Mouse (Mus musculus) embryonic facial prominence, embryonic 12.5 days (tissue): ENCODE measurements around the gene Sap30l. TPM values are rescaled to one million over a fixed set of nuclear protein-coding genes. Genes with fewer than 3 reads are reported as not detected.

Experiments
- ATAC-seq: fragments of 200-750 bp; cut with Nextera tagmentation; 2 replicates; pipeline ENCODE4 v1.8.0; 2017; ENCODE audit not compliant: insufficient number of reproducible peaks, insufficient read depth, low FRiP score, low TSS enrichment
- H3K27ac ChIP-seq: fragments of 300-500 bp; sonication (generic); 2 replicates; pipeline ENCODE4 v1.5.1; 2016; ENCODE audit warnings: mild to moderate bottlenecking
- H3K27me3 ChIP-seq: fragments of 300-500 bp; sonication (generic); 2 replicates; pipeline ENCODE4 v1.6.1; 2016; ENCODE audit warnings: mild to moderate bottlenecking, moderate library complexity
- H3K36me3 ChIP-seq: fragments of 300-500 bp; sonication (generic); 2 replicates; pipeline ENCODE4 v1.6.1; 2016; ENCODE audit warnings: mild to moderate bottlenecking
- H3K4me1 ChIP-seq: fragments of 300-500 bp; sonication (generic); 2 replicates; pipeline ENCODE4 v1.6.1; 2016
- H3K4me2 ChIP-seq: fragments of 300-500 bp; sonication (generic); replicated peaks from 2 replicates; pipeline ENCODE4 v1.6.1; 2016; ENCODE audit warnings: mild to moderate bottlenecking, moderate library complexity
- H3K4me3 ChIP-seq: fragments of 300-500 bp; sonication (generic); 2 replicates; pipeline ENCODE4 v1.5.1; 2016; ENCODE audit warnings: mild to moderate bottlenecking
- H3K9ac ChIP-seq: fragments of 300-500 bp; sonication (generic); 2 replicates; pipeline ENCODE4 v1.6.1; 2016; ENCODE audit warnings: mild to moderate bottlenecking, moderate library complexity
- H3K9me3 ChIP-seq: fragments of 300-500 bp; sonication (generic); 2 replicates; pipeline ENCODE4 v1.6.1; 2016; ENCODE audit warnings: mild to moderate bottlenecking, moderate library complexity
- WGBS: fragments of 180-500 bp; shearing (Covaris S2); methylation state at CpG from one replicate; pipeline ENCODE4 v1.1.7; 2016; 5-methylcytosine and 5-hydroxymethylcytosine counted together
- polyA plus RNA-seq: library from polyadenylated mRNA; unstranded; fragments of >200 nt; fragmentation: Nextera tagmentation; extraction: Ambion mirVana; gene quantifications from 2 replicates; pipeline ENCODE4 v1.2.1, GENCODE M21; 2016

Gene Sap30l
- polyA plus RNA-seq, 1 experiment from 2014 or later: 22.8 TPM

DNA sequence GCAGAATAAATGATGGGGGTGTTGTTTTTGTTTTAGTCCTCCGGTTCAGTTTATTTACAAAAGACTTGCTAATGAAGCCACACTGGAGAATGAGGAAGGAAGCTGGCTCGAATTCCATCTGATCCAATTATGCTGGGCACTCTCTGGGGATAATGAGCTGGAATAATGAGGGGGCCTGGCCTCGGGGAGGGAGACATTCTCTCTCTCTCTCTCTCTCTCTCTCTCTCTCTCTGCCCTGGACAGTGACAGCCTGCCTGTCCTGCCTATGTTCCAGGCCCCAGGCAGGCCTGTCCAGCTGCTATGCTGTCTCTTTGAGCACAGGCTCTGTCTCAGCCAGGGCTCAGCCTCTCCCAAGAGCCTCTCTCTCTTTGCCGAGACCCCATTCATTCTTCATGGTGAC, 27.5 kb upstream of the Sap30l start:
- WGBS: 3% methylated on average over 4 of the region's 4 CpGs
- Histone ChIP-seq H3K27ac (no peak overlapping the region), H3K4me3 (no peak overlapping the region), H3K27me3 (no peaks in the 10 kb centered on the region), H3K9ac (no peak overlapping the region), H3K36me3 (peaks cover 14% of the 10 kb centered on the region), H3K4me1 (peaks cover 14% of the 10 kb centered on the region; the same call in 1 of the 2 replicates), H3K4me2 (no peak overlapping the region), H3K9me3 (no peaks in the 10 kb centered on the region)
- no peak for ATAC-seq

DNA sequence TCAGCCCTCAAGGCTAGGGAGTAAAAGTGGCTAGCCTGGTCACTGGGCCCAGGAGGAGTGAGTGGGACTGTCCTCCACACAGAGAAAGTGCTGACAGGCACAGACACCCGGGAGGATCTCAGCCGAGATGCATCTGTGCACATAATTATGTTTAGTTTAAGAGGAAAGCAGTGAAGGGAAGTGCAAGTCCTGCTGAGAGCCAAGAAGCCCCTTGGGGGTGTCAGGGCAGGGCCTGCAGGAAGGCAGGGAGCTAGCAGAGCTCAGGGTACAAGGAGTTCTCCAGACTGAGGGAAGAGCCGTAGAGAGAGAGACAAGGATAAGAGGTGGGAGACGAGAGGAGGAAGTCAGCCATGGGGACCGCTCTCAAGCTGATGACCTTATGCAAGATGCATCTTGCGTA, 25.6 kb upstream of the Sap30l start:
- H3K9me3 ChIP-seq: no peaks in the 10 kb centered on the region
- H3K27me3 ChIP-seq: no peaks in the 10 kb centered on the region
- no peak overlapping the region for H3K9ac ChIP-seq
- H3K4me1 ChIP-seq: peaks cover 14% of the 10 kb centered on the region; the same call in 1 of the 2 replicates
- no peak overlapping the region for H3K4me2 ChIP-seq
- WGBS: 61% methylated on average over 6 of the region's 6 CpGs
- no peak overlapping the region for H3K4me3 ChIP-seq
- peaks cover 1% of the 10 kb centered on the region for H3K36me3 ChIP-seq
- no peak overlapping the region for H3K27ac ChIP-seq
- ATAC-seq: no peak

DNA sequence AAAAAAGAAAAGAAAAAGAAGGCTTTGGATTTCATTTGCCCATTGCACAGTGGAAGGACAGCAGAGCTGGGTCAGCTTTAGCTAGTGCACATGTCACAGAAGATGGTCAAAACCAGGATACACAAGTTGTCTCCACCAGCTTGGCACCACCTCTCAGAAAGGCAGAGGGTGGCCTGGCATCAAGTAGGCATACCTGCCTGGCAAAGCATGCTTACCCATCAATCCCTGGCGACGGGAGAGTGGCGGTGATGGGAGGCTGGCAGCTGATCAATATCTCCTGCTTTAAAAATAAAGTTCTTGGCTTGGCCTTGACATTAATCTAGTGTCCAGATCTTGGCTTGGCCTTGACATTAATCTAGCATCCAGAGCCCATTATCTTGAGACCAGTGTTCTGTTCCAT, 24.9 kb upstream of the Sap30l start:
- H3K27me3 ChIP-seq: no peaks in the 10 kb centered on the region
- H3K9me3 ChIP-seq: no peaks in the 10 kb centered on the region
- no peak overlapping the region for H3K4me3 ChIP-seq
- no peak for ATAC-seq
- 92% methylated on average over 3 of the region's 3 CpGs for WGBS
- no peak overlapping the region for H3K4me2 ChIP-seq
- peaks cover 14% of the 10 kb centered on the region; the same call in 1 of the 2 replicates for H3K4me1 ChIP-seq
- 0 out of 2 replicates have a peak, but pooled peaks cover 3% of the 10 kb centered on the region for H3K36me3 ChIP-seq
- no peak overlapping the region for H3K9ac ChIP-seq
- no peak overlapping the region for H3K27ac ChIP-seq

DNA sequence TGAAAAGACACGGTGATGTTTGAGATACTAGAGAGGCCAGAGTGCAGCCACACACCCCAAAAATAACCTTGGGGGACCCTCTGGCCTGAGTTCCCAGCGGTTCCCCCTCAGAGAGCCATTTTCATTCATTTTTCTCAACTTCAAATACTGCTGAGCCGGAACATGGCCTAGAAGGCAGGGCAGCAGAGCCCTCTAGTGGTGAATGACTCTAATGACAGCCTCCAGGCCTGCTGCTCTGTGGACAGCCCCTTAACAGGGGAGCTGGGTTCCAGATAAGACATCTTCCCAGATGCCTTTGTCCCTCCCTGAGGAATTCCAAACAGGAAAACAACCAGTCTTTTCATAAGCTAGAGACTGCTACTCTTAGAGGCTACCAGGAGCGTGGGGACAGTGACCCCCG, 23.1 kb upstream of the Sap30l start:
- Histone ChIP-seq H3K4me3 (no peak overlapping the region), H3K4me1 (peaks cover 9% of the 10 kb centered on the region; the same call in 1 of the 2 replicates), H3K9ac (no peak overlapping the region), H3K4me2 (no peak overlapping the region), H3K9me3 (no peaks in the 10 kb centered on the region), H3K36me3 (peaks cover 8% of the 10 kb centered on the region; the same call in 1 of the 2 replicates), H3K27me3 (no peaks in the 10 kb centered on the region), H3K27ac (no peak overlapping the region)
- 16% methylated on average over 5 of the region's 5 CpGs for whole genome bisulfite sequencing
- no peak for ATAC-seq

DNA sequence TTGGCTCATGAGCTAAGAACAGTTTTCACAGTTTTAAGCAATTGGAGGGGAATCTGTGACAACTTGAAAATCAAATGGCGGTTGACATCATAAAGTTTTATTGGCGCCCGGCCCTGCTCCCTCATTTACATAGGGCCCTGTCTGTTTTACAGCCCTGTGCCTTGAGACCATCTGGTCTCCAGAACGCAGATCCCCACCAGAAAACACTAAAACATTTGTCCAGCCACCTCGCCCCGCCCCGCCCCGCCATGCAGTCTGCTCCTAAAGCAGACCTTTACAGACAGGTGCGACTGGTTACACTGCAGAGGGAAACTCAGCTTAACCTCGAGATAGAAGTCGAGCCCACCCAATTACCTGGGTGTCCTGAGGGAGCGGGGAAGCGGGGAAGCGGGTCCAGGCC, 21.6 kb upstream of the Sap30l start:
- Histone ChIP-seq H3K27ac (no peak overlapping the region), H3K4me1 (no peaks in the 10 kb centered on the region), H3K36me3 (peaks cover 14% of the 10 kb centered on the region), H3K9me3 (no peaks in the 10 kb centered on the region), H3K4me3 (no peak overlapping the region), H3K4me2 (no peak overlapping the region), H3K9ac (no peak overlapping the region), H3K27me3 (no peaks in the 10 kb centered on the region)
- 76% methylated on average over 14 of the region's 14 CpGs for WGBS
- no peak for ATAC-seq

DNA sequence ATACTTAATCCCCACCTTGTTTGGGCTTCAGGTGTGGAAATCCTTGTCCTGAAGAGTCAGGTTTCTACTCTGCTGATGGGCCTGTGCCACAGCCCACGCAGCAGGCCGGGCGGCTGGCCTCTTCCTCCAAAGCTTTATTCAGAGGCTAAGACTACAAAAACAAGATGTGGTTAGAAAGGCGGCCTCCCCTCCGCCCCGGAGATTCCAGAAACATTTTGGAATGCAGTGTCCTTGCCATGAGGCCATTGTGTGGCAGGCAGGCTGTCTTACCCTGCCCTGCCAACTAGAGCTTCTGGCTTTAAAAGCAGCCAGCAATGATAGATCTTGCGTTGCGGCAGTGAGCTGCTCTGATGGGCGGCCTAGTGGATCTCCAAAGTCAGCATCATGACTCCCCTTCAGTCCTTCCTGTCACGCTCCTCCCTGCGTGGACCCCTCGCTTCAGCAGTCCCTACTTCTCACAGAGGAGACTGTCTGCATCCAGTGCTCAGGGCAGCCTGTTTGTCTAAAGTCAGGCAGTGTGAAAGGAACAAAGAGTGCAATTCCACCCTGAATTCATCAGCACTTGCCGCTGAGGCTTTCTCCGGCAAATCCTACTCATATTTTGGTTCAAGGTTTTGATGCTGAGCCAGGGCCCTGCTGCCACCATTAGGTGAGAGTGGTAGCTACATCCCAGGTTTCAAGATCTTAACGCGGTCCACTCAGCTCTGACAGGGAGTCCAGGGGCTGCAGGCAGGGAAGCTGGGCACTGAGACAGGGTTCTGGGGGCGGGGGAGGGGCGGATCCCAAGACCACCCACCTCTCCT, 14.6 kb upstream of the Sap30l start:
- Histone ChIP-seq H3K4me2 (no peak overlapping the region; the same call in 1 of the 2 replicates), H3K9ac (0 out of 2 replicates have a peak overlapping the region, but pooled peaks have one; percentile 8), H3K4me3 (no peak overlapping the region), H3K36me3 (peaks cover 11% of the 10 kb centered on the region), H3K27ac (peak overlapping the region; percentile 36; the same call in 1 of the 2 replicates), H3K4me1 (0 out of 2 replicates have a peak, but pooled peaks cover 10% of the 10 kb centered on the region), H3K9me3 (no peaks in the 10 kb centered on the region), H3K27me3 (no peaks in the 10 kb centered on the region)
- WGBS: 41% methylated on average over 18 of the region's 18 CpGs
- peak; percentile 45; the same call in 1 of the 2 replicates for ATAC-seq

DNA sequence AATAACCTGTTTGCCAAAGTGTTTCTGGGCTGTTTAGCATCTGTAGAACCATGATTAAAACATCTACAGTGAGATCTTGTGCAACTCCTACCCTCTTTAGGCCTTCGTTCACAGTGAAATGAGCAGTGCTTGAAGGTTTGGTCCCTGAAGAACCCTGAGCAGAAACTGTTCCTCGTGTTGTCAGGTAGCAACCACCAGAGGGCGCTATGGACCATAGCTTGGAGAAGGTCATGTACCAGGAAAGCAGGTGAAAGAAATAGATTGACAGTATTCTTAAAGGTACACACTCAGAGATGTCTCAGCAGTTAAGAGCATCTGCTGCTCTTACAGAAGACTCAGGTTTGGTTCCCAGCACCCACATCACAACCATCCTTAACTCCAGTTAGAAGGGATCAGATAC, 13.5 kb upstream of the Sap30l start:
- no peak overlapping the region for H3K4me2 ChIP-seq
- no peaks in the 10 kb centered on the region for H3K27me3 ChIP-seq
- H3K9ac ChIP-seq: no peak overlapping the region
- H3K4me1 ChIP-seq: 0 out of 2 replicates have a peak, but pooled peaks cover 10% of the 10 kb centered on the region
- no peak for ATAC-seq
- WGBS: 39% methylated on average over 3 of the region's 3 CpGs
- peaks cover 6% of the 10 kb centered on the region for H3K36me3 ChIP-seq
- H3K9me3 ChIP-seq: no peaks in the 10 kb centered on the region
- H3K27ac ChIP-seq: no peak overlapping the region
- no peak overlapping the region for H3K4me3 ChIP-seq

DNA sequence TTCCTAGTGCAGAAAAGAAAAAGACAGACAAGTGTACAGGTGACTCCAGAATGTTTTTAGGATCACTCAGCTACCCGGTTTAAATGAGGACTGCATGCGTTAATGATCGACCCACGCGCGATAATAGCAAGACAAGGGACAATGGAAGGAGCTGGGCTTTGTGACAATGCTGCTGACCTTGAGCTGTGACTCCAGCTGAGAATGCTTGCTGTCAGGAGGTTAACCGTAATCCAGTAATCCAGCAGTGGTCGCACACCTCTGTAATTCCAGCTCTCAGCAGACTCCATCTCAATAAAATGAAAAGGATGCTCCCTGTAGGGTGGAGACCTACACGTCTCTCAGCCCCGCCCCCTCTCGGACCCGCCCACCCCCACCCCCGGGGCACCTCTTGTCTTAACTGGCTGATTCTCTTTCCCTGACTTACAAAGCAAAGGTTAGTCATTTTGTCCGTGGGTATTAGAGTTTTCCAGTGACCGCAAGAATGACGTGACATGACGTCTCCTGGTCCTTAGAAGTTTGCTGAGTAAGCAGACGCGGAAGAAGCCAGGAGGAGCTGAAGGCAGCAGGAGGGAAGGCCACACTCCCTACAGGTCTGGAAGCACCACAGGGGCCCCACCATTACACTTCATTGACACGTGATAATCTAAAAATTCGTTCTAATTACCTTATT, 10.4 kb upstream of the Sap30l start:
- 33% methylated on average over 21 of the region's 21 CpGs for whole genome bisulfite sequencing
- Histone ChIP-seq H3K9me3 (no peaks in the 10 kb centered on the region), H3K27ac (no peak overlapping the region)

DNA sequence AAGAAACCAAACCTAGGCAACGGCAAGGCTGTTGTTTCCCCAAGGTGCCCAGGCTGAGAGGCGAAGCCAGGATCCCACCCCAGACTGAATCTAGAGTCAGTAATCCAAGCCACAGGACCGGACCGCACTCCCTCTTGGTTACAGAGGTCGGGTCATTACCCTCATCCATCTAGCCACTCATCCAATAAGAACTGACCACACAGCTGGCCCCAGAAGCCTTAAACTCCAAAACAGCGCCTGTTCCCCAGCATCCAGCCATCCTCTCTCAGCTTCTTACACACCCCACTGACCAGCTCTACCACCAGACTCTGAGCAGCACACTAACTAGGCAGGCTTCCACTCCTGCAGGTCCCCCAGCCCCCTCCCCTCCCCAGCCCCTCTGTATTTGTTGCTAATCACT, 6.4 kb upstream of the Sap30l start:
- Histone ChIP-seq H3K9me3 (no peaks in the 10 kb centered on the region), H3K9ac (no peak overlapping the region), H3K36me3 (no peaks in the 10 kb centered on the region), H3K4me1 (peaks cover 2% of the 10 kb centered on the region; the same call in 1 of the 2 replicates), H3K27me3 (no peaks in the 10 kb centered on the region), H3K27ac (no peak overlapping the region), H3K4me2 (no peak overlapping the region), H3K4me3 (no peak overlapping the region)
- ATAC-seq: no peak
- 60% methylated on average over 6 of the region's 6 CpGs for WGBS

More for the DNA sequence above, 10.4 kb upstream of the Sap30l start:
- H3K4me2 ChIP-seq: no peak overlapping the region
- H3K4me3 ChIP-seq: no peak overlapping the region
- H3K9ac ChIP-seq: no peak overlapping the region
- no peak for ATAC-seq
- H3K36me3 ChIP-seq: no peaks in the 10 kb centered on the region
- 0 out of 2 replicates have a peak, but pooled peaks cover 10% of the 10 kb centered on the region for H3K4me1 ChIP-seq
- H3K27me3 ChIP-seq: no peaks in the 10 kb centered on the region

DNA sequence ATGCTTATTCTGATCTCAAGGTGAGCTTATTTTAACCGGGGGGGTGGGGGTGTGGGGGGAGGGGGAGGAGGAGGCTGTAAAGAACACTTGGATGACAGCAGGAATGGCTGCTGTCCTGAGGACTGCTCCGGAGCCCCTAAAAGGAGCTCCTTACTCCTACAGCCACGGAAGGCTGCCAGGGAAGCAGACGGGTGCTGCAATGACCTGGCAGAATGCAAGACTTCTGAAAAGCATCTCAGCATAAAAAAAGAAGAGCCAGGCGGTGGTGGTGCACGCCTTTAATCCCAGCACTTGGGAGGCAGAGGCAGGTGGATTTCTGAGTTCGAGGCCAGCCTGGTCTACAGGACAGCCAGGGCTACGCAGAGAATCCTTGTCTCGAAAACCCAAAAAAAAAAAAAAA, 3.6 kb upstream of the Sap30l start:
- no peak overlapping the region for H3K4me3 ChIP-seq
- ATAC-seq: no peak
- H3K4me2 ChIP-seq: no peak overlapping the region
- peaks cover 13% of the 10 kb centered on the region for H3K4me1 ChIP-seq
- no peaks in the 10 kb centered on the region for H3K36me3 ChIP-seq
- H3K9me3 ChIP-seq: no peaks in the 10 kb centered on the region
- H3K27ac ChIP-seq: no peak overlapping the region
- H3K9ac ChIP-seq: no peak overlapping the region
- WGBS: 82% methylated on average over 9 of the region's 9 CpGs
- H3K27me3 ChIP-seq: no peaks in the 10 kb centered on the region

DNA sequence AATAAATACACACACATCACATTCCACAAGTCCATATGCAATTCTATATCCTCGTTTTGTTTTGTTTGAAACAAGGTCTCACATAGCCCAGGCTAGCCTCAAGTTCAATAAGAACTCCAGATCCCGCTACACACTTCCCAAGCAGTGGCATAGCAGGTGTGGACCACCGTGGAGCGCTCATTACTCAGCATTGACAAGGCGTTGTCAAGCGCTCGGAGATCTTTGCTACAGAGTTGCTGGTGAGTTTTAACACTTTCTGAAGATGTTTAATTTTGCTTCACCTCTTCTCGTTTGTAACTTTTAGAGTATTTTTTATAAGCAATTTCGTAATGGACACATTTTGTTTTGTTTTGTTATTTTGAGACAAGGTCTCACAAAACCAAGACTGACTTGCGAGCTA, 2.0 kb upstream of the Sap30l start:
- WGBS: 86% methylated on average over 10 of the region's 10 CpGs
- Histone ChIP-seq H3K4me1 (peaks cover 24% of the 10 kb centered on the region), H3K36me3 (no peaks in the 10 kb centered on the region), H3K27ac (no peak overlapping the region), H3K4me3 (no peak overlapping the region), H3K27me3 (no peaks in the 10 kb centered on the region), H3K9ac (no peak overlapping the region), H3K4me2 (no peak overlapping the region), H3K9me3 (no peaks in the 10 kb centered on the region)
- ATAC-seq: no peak
